Mouse (Mus musculus): Measurements from ENCODE around the gene Hinfp.

The Hinfp gene

GRCm38 (mm10) chr9:44259014-44259413, 46.5 kb downstream of the Hinfp start:
- DNase-seq (ENCODE audit: low read depth, low spot score): no peak

GRCm38 (mm10) chr9:44256213-44256612, 49.3 kb downstream of the Hinfp start:
- no peak for DNase-seq (ENCODE audit: low read depth, low spot score)

GRCm38 (mm10) chr9:44255136-44255521, 50.3 kb downstream of the Hinfp start:
- no peak for DNase-seq (ENCODE audit: low read depth, low spot score)

- DNase-seq (ENCODE audit: low read depth, low spot score): no peak
Measured at GRCm38 (mm10) chr9:44254508-44255135, 50.8 kb downstream of the Hinfp start.

GRCm38 (mm10) chr9:44253441-44253840, 52.0 kb downstream of the Hinfp start:
- no peak for DNase-seq (ENCODE audit: low read depth, low spot score)

GRCm38 (mm10) chr9:44251314-44251713, 54.2 kb downstream of the Hinfp start, which contains the start of gene Pdzd3:
Gene Pdzd3 (minus strand): TSS chr9:44251471.
- DNase-seq (ENCODE audit: low read depth, low spot score): no peak

- no peak for DNase-seq (ENCODE audit: low read depth, low spot score)
Measured at GRCm38 (mm10) chr9:44250445-44250844, 55.0 kb downstream of the Hinfp start.

- no peak for DNase-seq (ENCODE audit: low read depth, low spot score)
Measured at GRCm38 (mm10) chr9:44249181-44250146, 56.0 kb downstream of the Hinfp start.

- no peak for DNase-seq (ENCODE audit: low read depth, low spot score)
Measured at GRCm38 (mm10) chr9:44247907-44248306, 57.6 kb downstream of the Hinfp start.

- no peak for DNase-seq (ENCODE audit: low read depth, low spot score)
Measured at GRCm38 (mm10) chr9:44243621-44244020, 61.9 kb downstream of the Hinfp start.
